Comparison of ENCODE assay signal across 9 mouse cellular contexts in the genomic region with DNA sequence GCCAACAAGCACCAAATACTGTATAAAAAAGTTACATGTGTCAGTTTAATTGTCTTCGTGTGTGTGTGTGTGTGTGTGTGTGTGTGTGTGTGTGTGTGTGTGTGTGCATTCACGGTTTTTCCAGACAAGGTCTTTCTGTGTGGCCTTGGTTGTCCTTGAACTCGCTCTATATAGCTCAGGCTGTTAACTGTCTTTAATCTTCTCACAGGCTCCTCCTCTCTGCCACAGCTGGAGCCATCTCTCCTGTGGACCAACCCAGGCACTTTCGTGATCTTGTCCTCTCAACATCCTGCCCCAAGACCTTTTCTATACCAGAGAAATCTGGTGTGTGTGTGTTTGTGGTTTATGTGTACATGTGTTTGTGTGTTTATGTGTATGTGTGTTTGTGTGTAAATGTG. TPM values are rescaled to one million over a fixed set of nuclear protein-coding genes. Genes with fewer than 3 reads are reported as not detected.
A peak's percentile ranks its signal among the peaks of the same experiment; 100 is the strongest.
DNase-seq lines count a peak whose midpoint lies in the region; ATAC-seq and TF ChIP-seq lines count a peak whose summit lies in the region.
"Had no signal": no experiment of that assay in that cellular context is flagged by ENCODE, and none has a peak within 500 bp of the region (broad histone marks: within the 10 kb centered on the region; RNA-seq: fewer than 3 reads in every experiment).

No protein-coding gene starts in this region.

- no peaks in the 10 kb centered on the region for H3K27me3 ChIP-seq in forebrain, embryonic 13.5 days
- no peaks in the 10 kb centered on the region for H3K27me3 ChIP-seq in forebrain, postnatal 0 days (ENCODE audit: insufficient read depth, low read length)
- no peaks in the 10 kb centered on the region for H3K27me3 ChIP-seq in kidney, postnatal 0 days (ENCODE audit: insufficient read depth, low read length)
- H3K27me3 ChIP-seq in embryonic facial prominence, embryonic 14.5 days (replicated peaks; ENCODE audit: control insufficient read depth, insufficient read depth, low read length), result no peaks in the 10 kb centered on the region

- no peak overlapping the region for H3K4me2 ChIP-seq in forebrain, embryonic 13.5 days
- no peak overlapping the region for H3K4me2 ChIP-seq in forebrain, postnatal 0 days (ENCODE audit: low read depth)
- no peak overlapping the region for H3K4me2 ChIP-seq in kidney, postnatal 0 days (ENCODE audit: low read length)
- no peak overlapping the region for H3K4me2 ChIP-seq in embryonic facial prominence, embryonic 14.5 days (ENCODE audit: low read depth, low read length)

- H3K9ac ChIP-seq in forebrain, embryonic 13.5 days, result no peak overlapping the region
- no peak overlapping the region for H3K9ac ChIP-seq in forebrain, postnatal 0 days
- H3K9ac ChIP-seq in kidney, postnatal 0 days (ENCODE audit: low read depth, low read length), result no peak overlapping the region
- peak overlapping the region; percentile 35; the same call in 1 of the 2 replicates for H3K9ac ChIP-seq in embryonic facial prominence, embryonic 14.5 days (ENCODE audit: low read depth, low read length)

- 53% methylated on average over 4 of the region's 4 CpGs for WGBS in forebrain, embryonic 13.5 days
- 50% methylated on average over 4 of the region's 4 CpGs for WGBS in forebrain, postnatal 0 days
- WGBS in kidney, postnatal 0 days, result 29% methylated on average over 4 of the region's 4 CpGs
- WGBS in embryonic facial prominence, embryonic 14.5 days, result 44% methylated on average over 3 of the region's 4 CpGs
- 91% methylated on average over 1 of the region's 4 CpGs for WGBS in macrophage (ENCODE audit: missing documents)

- peaks cover 78% of the 10 kb centered on the region for H3K4me1 ChIP-seq in forebrain, embryonic 13.5 days
- peaks cover 21% of the 10 kb centered on the region for H3K4me1 ChIP-seq in forebrain, postnatal 0 days (ENCODE audit: insufficient read depth)
- peaks cover 71% of the 10 kb centered on the region for H3K4me1 ChIP-seq in kidney, postnatal 0 days (replicated peaks; ENCODE audit: insufficient read depth, low read length)
- H3K4me1 ChIP-seq in embryonic facial prominence, embryonic 14.5 days (ENCODE audit: control insufficient read depth, insufficient read depth, low read length), result peaks cover 85% of the 10 kb centered on the region

- H3K4me3 ChIP-seq in forebrain, embryonic 13.5 days, result no peak overlapping the region
- H3K4me3 ChIP-seq in forebrain, postnatal 0 days (ENCODE audit: low read depth, low read length), result no peak overlapping the region
- H3K4me3 ChIP-seq in kidney, postnatal 0 days (replicated peaks; ENCODE audit: low read depth, low read length), result no peak overlapping the region
- H3K4me3 ChIP-seq in embryonic facial prominence, embryonic 14.5 days (ENCODE audit: low read depth, low read length), result no peak overlapping the region
- no peak overlapping the region for H3K4me3 ChIP-seq in macrophage (ENCODE audit: inconsistent target)

- no peak for ATAC-seq in forebrain, embryonic 13.5 days
- no peak for ATAC-seq in forebrain, postnatal 0 days
- no peak for ATAC-seq in kidney, postnatal 0 days (replicated peaks; ENCODE audit: low FRiP score, low read depth)
- no peak for ATAC-seq in embryonic facial prominence, embryonic 14.5 days (ENCODE audit: low read depth)
- ATAC-seq in cerebellum, adult (ENCODE audit: insufficient number of reproducible peaks, low FRiP score, low TSS enrichment), result no peak

- DNase-seq in forebrain, postnatal 0 days, result no peak
- DNase-seq in kidney, postnatal 0 days (ENCODE audit: low spot score), result no peak
- no peak for DNase-seq in kidney, adult 9 months
- DNase-seq in embryonic facial prominence, embryonic 14.5 days (ENCODE audit: low spot score), result no peak
- DNase-seq in adipocyte (ENCODE audit: low spot score), result no peak
- DNase-seq: cerebellum, postnatal 36 days had no signal

- peak overlapping the region; percentile 54; the same call in 1 of the 2 replicates for H3K27ac ChIP-seq in forebrain, embryonic 13.5 days
- no peak overlapping the region for H3K27ac ChIP-seq in forebrain, postnatal 0 days (ENCODE audit: low read depth, low read length)
- peak overlapping the region; percentile 84 for H3K27ac ChIP-seq in kidney, postnatal 0 days
- H3K27ac ChIP-seq in embryonic facial prominence, embryonic 14.5 days (replicated peaks; ENCODE audit: low read depth, low read length), result peak overlapping the region; percentile 89
- peak overlapping the region; percentile 36 for H3K27ac ChIP-seq in macrophage

- H3K36me3 ChIP-seq in forebrain, embryonic 13.5 days (ENCODE audit: poor library complexity, severe bottlenecking), result no peaks in the 10 kb centered on the region
- no peaks in the 10 kb centered on the region for H3K36me3 ChIP-seq in forebrain, postnatal 0 days (ENCODE audit: insufficient read depth)
- 0 out of 2 replicates have a peak, but pooled peaks cover under 1% of the 10 kb centered on the region for H3K36me3 ChIP-seq in kidney, postnatal 0 days (ENCODE audit: insufficient read depth, low read length)
- H3K36me3 ChIP-seq in embryonic facial prominence, embryonic 14.5 days (ENCODE audit: control insufficient read depth, insufficient read depth, low read length), result no peaks in the 10 kb centered on the region
- H3K36me3 ChIP-seq in macrophage (ENCODE audit: inconsistent target), result no peaks in the 10 kb centered on the region

- H3K79me2 ChIP-seq in macrophage (ENCODE audit: inconsistent target), result peaks cover 71% of the 10 kb centered on the region

- no peak for TF ChIP-seq CTCF in forebrain, postnatal 0 days (IDR thresholded peaks at IDR 0.05; ENCODE audit: low read depth)
- TF ChIP-seq CTCF in kidney, postnatal 0 days (IDR thresholded peaks at IDR 0.05; ENCODE audit: low read depth), result no peak

- no peaks in the 10 kb centered on the region for H3K9me3 ChIP-seq in forebrain, embryonic 13.5 days (replicated peaks)
- no peaks in the 10 kb centered on the region for H3K9me3 ChIP-seq in forebrain, postnatal 0 days (ENCODE audit: low read length)
- H3K9me3 ChIP-seq in kidney, postnatal 0 days (replicated peaks; ENCODE audit: low read length), result no peaks in the 10 kb centered on the region
- H3K9me3 ChIP-seq in embryonic facial prominence, embryonic 14.5 days (ENCODE audit: control insufficient read depth, low read length), result no peaks in the 10 kb centered on the region

RNA-seq across cellular contexts. Expression of a gene that starts 24.6 kb away (rescaled TPM):
- 14.8 and 15.8 TPM in 2 replicates for polyA plus RNA-seq in forebrain, embryonic 13.5 days (2015; fragmentation: Nextera tagmentation; extraction: Ambion mirVana)
- 10.0 and 14.3 TPM in 2 replicates for total RNA-seq in forebrain, postnatal 0 days (2014; rRNA removed)
- 7.9 and 11.1 TPM in 2 replicates for polyA plus RNA-seq in forebrain, postnatal 0 days (2015; fragmentation: Nextera tagmentation; extraction: Ambion mirVana)
- 34.6 and 35.4 TPM in 2 replicates for polyA plus RNA-seq in kidney, postnatal 0 days (2015; fragmentation: Nextera tagmentation; extraction: Ambion mirVana)
- 24.8 and 26.7 TPM in 2 replicates for polyA plus RNA-seq in embryonic facial prominence, embryonic 14.5 days (2014; fragmentation: Nextera tagmentation; extraction: Ambion mirVana)
- total RNA-seq in macrophage (2018; cell fraction: chromatin; rRNA removed), result 100 to 1,000 TPM in 9 of 26 experiments, 10 to 100 TPM in 15, 1 to 10 TPM in 2; 7.1 to 211 (median 71.2) TPM
- total RNA-seq in macrophage (2018; cell fraction: cytosol; rRNA removed), result 100 to 1,000 TPM in 8 of 26 experiments, 10 to 100 TPM in 18; 40.1 to 134 (median 75.9) TPM
- total RNA-seq in macrophage (2018; cell fraction: nucleus; rRNA removed), result 100 to 1,000 TPM in 4 of 26 experiments, 10 to 100 TPM in 22; 13.7 to 170 (median 59.2) TPM
- polyA plus RNA-seq in macrophage (2018), result 36.3 to 96.0 TPM (median 65.2 TPM) in 3 replicates

RNA-seq across cellular contexts. Expression of a gene that starts 24.9 kb away (rescaled TPM):
- 1.1 and 2.3 TPM in 2 replicates for polyA plus RNA-seq in forebrain, embryonic 13.5 days (2015; fragmentation: Nextera tagmentation; extraction: Ambion mirVana)
- total RNA-seq in forebrain, postnatal 0 days (2014; rRNA removed), result 1.4 and 2.0 TPM in 2 replicates
- polyA plus RNA-seq in forebrain, postnatal 0 days (2015; fragmentation: Nextera tagmentation; extraction: Ambion mirVana), result 1.4 and 1.8 TPM in 2 replicates
- polyA plus RNA-seq in kidney, postnatal 0 days (2015; fragmentation: Nextera tagmentation; extraction: Ambion mirVana), result 1.1 and 1.4 TPM in 2 replicates
- polyA plus RNA-seq in embryonic facial prominence, embryonic 14.5 days (2014; fragmentation: Nextera tagmentation; extraction: Ambion mirVana), result 0.60 and 1.7 TPM in 2 replicates
- 1 to 10 TPM in 4 of 26 experiments, under 1 TPM in 13, not detected in 9; 0.29 to 1.5 (median 0.84) TPM for total RNA-seq in macrophage (2018; cell fraction: chromatin; rRNA removed)
- total RNA-seq in macrophage (2018; cell fraction: cytosol; rRNA removed), result under 1 TPM; 0.19 to 0.81 (median 0.41) TPM
- total RNA-seq in macrophage (2018; cell fraction: nucleus; rRNA removed), result 1 to 10 TPM in 1 of 26 experiments, under 1 TPM in 14, not detected in 11; 0.33 to 1.1 (median 0.64) TPM
- polyA plus RNA-seq in macrophage (2018), result 0.37 to 0.52 TPM in 2 of 3 replicates, not detected in the other

RNA-seq across cellular contexts. Expression of a gene that starts 48.5 kb away (rescaled TPM):
- 19.0 TPM in 2 replicates for polyA plus RNA-seq in forebrain, embryonic 13.5 days (2015; fragmentation: Nextera tagmentation; extraction: Ambion mirVana)
- total RNA-seq in forebrain, postnatal 0 days (2014; rRNA removed), result 24.1 and 36.5 TPM in 2 replicates
- polyA plus RNA-seq in forebrain, postnatal 0 days (2015; fragmentation: Nextera tagmentation; extraction: Ambion mirVana), result 28.6 and 31.8 TPM in 2 replicates
- 14.3 and 16.3 TPM in 2 replicates for polyA plus RNA-seq in kidney, postnatal 0 days (2015; fragmentation: Nextera tagmentation; extraction: Ambion mirVana)
- polyA plus RNA-seq in embryonic facial prominence, embryonic 14.5 days (2014; fragmentation: Nextera tagmentation; extraction: Ambion mirVana), result 9.9 and 11.4 TPM in 2 replicates
- total RNA-seq in macrophage (2018; cell fraction: chromatin; rRNA removed), result 1 to 10 TPM in 25 of 26 experiments, under 1 TPM in 1; 0.88 to 7.9 (median 2.9) TPM
- total RNA-seq in macrophage (2018; cell fraction: cytosol; rRNA removed), result 1 to 10 TPM in 25 of 26 experiments, under 1 TPM in 1; 0.72 to 5.7 (median 4.2) TPM
- total RNA-seq in macrophage (2018; cell fraction: nucleus; rRNA removed), result 10 to 100 TPM in 1 of 26 experiments, 1 to 10 TPM in 25; 1.4 to 10.7 (median 3.8) TPM
- polyA plus RNA-seq in macrophage (2018), result 4.5 to 4.9 TPM (median 4.8 TPM) in 3 replicates

RNA-seq across cellular contexts. Expression of a gene that starts 48.6 kb away (rescaled TPM):
- polyA plus RNA-seq in forebrain, embryonic 13.5 days (2015; fragmentation: Nextera tagmentation; extraction: Ambion mirVana), result 45.3 and 48.0 TPM in 2 replicates
- 43.9 and 46.0 TPM in 2 replicates for total RNA-seq in forebrain, postnatal 0 days (2014; rRNA removed)
- 35.5 and 40.0 TPM in 2 replicates for polyA plus RNA-seq in forebrain, postnatal 0 days (2015; fragmentation: Nextera tagmentation; extraction: Ambion mirVana)
- polyA plus RNA-seq in kidney, postnatal 0 days (2015; fragmentation: Nextera tagmentation; extraction: Ambion mirVana), result 34.8 and 38.6 TPM in 2 replicates
- 28.2 and 36.4 TPM in 2 replicates for polyA plus RNA-seq in embryonic facial prominence, embryonic 14.5 days (2014; fragmentation: Nextera tagmentation; extraction: Ambion mirVana)
- 10 to 100 TPM; 31.5 to 89.7 (median 50.6) TPM for total RNA-seq in macrophage (2018; cell fraction: chromatin; rRNA removed)
- 10 to 100 TPM; 23.7 to 34.9 (median 30.4) TPM for total RNA-seq in macrophage (2018; cell fraction: cytosol; rRNA removed)
- 10 to 100 TPM; 26.2 to 49.3 (median 33.7) TPM for total RNA-seq in macrophage (2018; cell fraction: nucleus; rRNA removed)
- 21.7 to 39.1 TPM (median 25.0 TPM) in 3 replicates for polyA plus RNA-seq in macrophage (2018)

RNA-seq across cellular contexts. Expression of a gene that starts 52.9 kb away (rescaled TPM):
- polyA plus RNA-seq in forebrain, embryonic 13.5 days (2015; fragmentation: Nextera tagmentation; extraction: Ambion mirVana), result 2.1 and 2.5 TPM in 2 replicates
- total RNA-seq in forebrain, postnatal 0 days (2014; rRNA removed), result 2.5 and 4.9 TPM in 2 replicates
- polyA plus RNA-seq in forebrain, postnatal 0 days (2015; fragmentation: Nextera tagmentation; extraction: Ambion mirVana), result 1.6 and 2.0 TPM in 2 replicates
- polyA plus RNA-seq in kidney, postnatal 0 days (2015; fragmentation: Nextera tagmentation; extraction: Ambion mirVana), result 9.5 and 9.8 TPM in 2 replicates
- polyA plus RNA-seq in embryonic facial prominence, embryonic 14.5 days (2014; fragmentation: Nextera tagmentation; extraction: Ambion mirVana), result 3.5 and 5.7 TPM in 2 replicates
- 100 to 1,000 TPM in 25 of 26 experiments, 10 to 100 TPM in 1; 86.6 to 485 (median 263) TPM for total RNA-seq in macrophage (2018; cell fraction: chromatin; rRNA removed)
- 10 to 100 TPM; 34.2 to 96.4 (median 63.3) TPM for total RNA-seq in macrophage (2018; cell fraction: cytosol; rRNA removed)
- total RNA-seq in macrophage (2018; cell fraction: nucleus; rRNA removed), result 100 to 1,000 TPM in 25 of 26 experiments, 10 to 100 TPM in 1; 99.8 to 297 (median 210) TPM
- 25.5 to 66.8 TPM (median 27.4 TPM) in 3 replicates for polyA plus RNA-seq in macrophage (2018)
